9 mouse cellular contexts compared by ENCODE assay signal in genomic region chr10:7578002-7578401, GRCm38 (mm10). TPM values are rescaled to one million over a fixed set of nuclear protein-coding genes. Genes with fewer than 3 reads are reported as not detected.
A peak's percentile ranks its signal among the peaks of the same experiment; 100 is the strongest.
DNase-seq lines count a peak whose midpoint lies in the region; TF ChIP-seq lines count a peak whose summit lies in the region.
"Had no signal": no experiment of that assay in that cellular context is flagged by ENCODE, and none has a peak within 500 bp of the region (broad histone marks: within the 10 kb centered on the region; RNA-seq: fewer than 3 reads in every experiment).

No protein-coding gene starts in this region.

- intact Hi-C loops in left cerebral cortex, postnatal 14 days (cut with DNase I), result no loop called here
- intact Hi-C loops in left cerebral cortex, postnatal 36 days (cut with DNase I), result no loop called here

- no peak overlapping the region for H3K27ac ChIP-seq in cerebellum, adult 2 months (ENCODE audit: insufficient read depth, low read length)
- no peak overlapping the region for H3K27ac ChIP-seq in limb, embryonic 10.5 days
- H3K27ac ChIP-seq: embryonic facial prominence, embryonic 13.5 days had no signal

- H3K4me3 ChIP-seq in cerebellum, adult 2 months (replicated peaks; ENCODE audit: insufficient read depth, low read depth, low read length), result no peak overlapping the region
- no peak overlapping the region for H3K4me3 ChIP-seq in limb, embryonic 10.5 days
- H3K4me3 ChIP-seq: embryonic facial prominence, embryonic 13.5 days had no signal

- H3K9me3 ChIP-seq in limb, embryonic 10.5 days (replicated peaks), result no peaks in the 10 kb centered on the region
- H3K9me3 ChIP-seq: embryonic facial prominence, embryonic 13.5 days had no signal

- no peak for DNase-seq in cerebellum, adult 2 months
- no peak for DNase-seq in cerebellum, adult 8-10 months
- DNase-seq in left cerebral cortex, postnatal 14 days (ENCODE audit: low spot score in 2 of 2), result peak; percentile 40 to 69
- no peak for DNase-seq in left cerebral cortex, adult 11 months (ENCODE audit: low spot score)
- DNase-seq in adrenal gland, postnatal 14 days, result peak; percentile 44
- peak; percentile 67 for DNase-seq in lung, postnatal 10 days
- no peak for DNase-seq in limb, embryonic 10.5 days (ENCODE audit: low spot score)
- no peak for DNase-seq in left cerebral cortex, postnatal 36 days (ENCODE audit: low spot score in 2 of 2)

- TF ChIP-seq POLR2A in cerebellum, adult 2 months (IDR thresholded peaks at IDR 0.05; ENCODE audit: borderline replicate concordance, insufficient read depth, low read length), result no peak

- H3K36me3 ChIP-seq in limb, embryonic 10.5 days, result no peaks in the 10 kb centered on the region
- H3K36me3 ChIP-seq: embryonic facial prominence, embryonic 13.5 days had no signal

- no peaks in the 10 kb centered on the region for H3K27me3 ChIP-seq in cerebellum, adult 2 months (ENCODE audit: control insufficient read depth, insufficient read depth, low read length)
- H3K27me3 ChIP-seq in limb, embryonic 10.5 days (ENCODE audit: low read depth, poor library complexity, severe bottlenecking), result no peaks in the 10 kb centered on the region
- H3K27me3 ChIP-seq: embryonic facial prominence, embryonic 13.5 days had no signal

- peaks cover 10% of the 10 kb centered on the region; the same call in 1 of the 2 replicates for H3K4me1 ChIP-seq in cerebellum, adult 2 months (ENCODE audit: control insufficient read depth, insufficient read depth, low read length)
- 0 out of 2 replicates have a peak, but pooled peaks cover 7% of the 10 kb centered on the region for H3K4me1 ChIP-seq in limb, embryonic 10.5 days
- H3K4me1 ChIP-seq: embryonic facial prominence, embryonic 13.5 days had no signal

- TF ChIP-seq CTCF in cerebellum, adult 2 months (IDR thresholded peaks at IDR 0.05; ENCODE audit: borderline replicate concordance, insufficient read depth, low read depth, low read length), result peak; percentile 20; the same call in 1 of the 2 replicates

RNA-seq across cellular contexts. Expression of gene Lrp11, which starts 11.6 kb away (rescaled TPM):
- polyA plus RNA-seq in cerebellum, adult 2 months (2012; rRNA removed), result 137 and 141 TPM in 2 replicates
- total RNA-seq in left cerebral cortex, postnatal 14 days (2021), result 100 to 1,000 TPM; 133 to 139 TPM
- total RNA-seq in adrenal gland, postnatal 14 days (2021), result 14.8 and 15.2 TPM in 2 replicates
- 1.4 and 1.6 TPM in 2 replicates for polyA plus RNA-seq in limb, embryonic 10.5 days (2016; fragmentation: Nextera tagmentation; extraction: Ambion mirVana)
- total RNA-seq in left cerebral cortex, postnatal 36 days (2021), result 100 to 1,000 TPM; 137 to 167 TPM

Comparison
In these comparisons a context has a peak if more than half of its experiments do, and no peak if none do; other contexts are left out.
1. DNase-seq: peak in left cerebral cortex, postnatal 14 days (2 of 2), adrenal gland, postnatal 14 days (single experiment) and lung, postnatal 10 days (single experiment); none in cerebellum, adult 2 months (0 of 2), cerebellum, adult 8-10 months (single experiment), left cerebral cortex, adult 11 months (single experiment), limb, embryonic 10.5 days (single experiment) and left cerebral cortex, postnatal 36 days (0 of 2).